Mouse (Mus musculus): ENCODE data around the gene Abhd15.

DNA sequence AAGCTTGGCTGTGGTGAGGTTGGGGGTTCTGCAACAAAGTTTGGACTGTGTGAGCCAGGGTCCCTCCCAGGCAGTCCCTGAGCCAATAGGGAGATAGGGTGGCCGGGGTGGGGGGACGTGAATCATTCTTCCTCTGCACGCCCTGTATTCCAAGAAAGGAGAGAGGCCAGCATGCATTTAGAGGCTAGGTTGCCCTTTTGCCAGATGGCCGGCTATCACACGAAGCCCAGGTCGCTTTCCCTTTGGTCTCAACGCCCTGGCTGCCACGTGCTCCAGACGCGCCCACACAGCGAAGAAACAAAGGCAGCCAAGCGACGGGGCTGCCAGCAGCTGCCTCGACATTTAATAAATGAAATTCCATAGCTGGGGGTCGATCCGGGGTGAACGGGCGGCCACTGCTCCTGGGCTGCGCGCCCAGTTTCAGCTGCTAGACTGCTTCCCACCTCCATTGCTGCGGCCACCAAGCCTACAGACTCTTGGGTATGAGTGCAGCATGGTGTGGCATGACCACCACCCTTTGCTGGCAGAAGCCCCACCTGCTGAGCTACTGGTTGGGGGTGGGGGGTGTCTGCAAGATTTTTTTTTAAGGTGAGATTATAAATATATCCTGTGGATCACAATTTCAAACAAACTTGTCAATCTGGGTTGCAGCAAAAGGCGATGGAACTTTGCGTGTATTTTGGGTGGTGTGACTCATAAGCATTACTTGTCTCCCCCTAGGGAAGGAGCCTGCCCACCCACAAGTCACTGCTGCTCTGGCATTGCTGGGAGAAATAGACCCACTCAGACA, 23.2 kb upstream of the Abhd15 start:
- TF ChIP-seq GATA1 (IDR thresholded peaks at IDR 0.05; ENCODE audit: borderline replicate concordance, low read length) (no peak), FLI1 (IDR thresholded peaks at IDR 0.05; ENCODE audit: low read length) (no peak)

Data from megakaryocyte, embryonic 14.5 days (primary cell).